10 mouse cellular contexts compared by ENCODE assay signal in genomic region chr4:134300316-134300715, GRCm38 (mm10). TPM values are rescaled to one million over a fixed set of nuclear protein-coding genes. Genes with fewer than 3 reads are reported as not detected.
DNase-seq lines count a peak whose midpoint lies in the region; ATAC-seq and TF ChIP-seq lines count a peak whose summit lies in the region.
"Had no signal": no experiment of that assay in that cellular context is flagged by ENCODE, and none has a peak within 500 bp of the region (broad histone marks: within the 10 kb centered on the region; RNA-seq: fewer than 3 reads in every experiment).

No protein-coding gene starts in this region.

- H3K9ac ChIP-seq in heart, embryonic 16.5 days (ENCODE audit: low read length) = peak overlapping the region; percentile 35
- H3K9ac ChIP-seq: forebrain, embryonic 13.5 days had no signal

- DNase-seq in right cerebral cortex, adult 18-20 months = peak; percentile 79
- no peak for DNase-seq in right cerebral cortex, postnatal 4 days
- DNase-seq in frontal cortex, postnatal 36 days (ENCODE audit: low spot score in 2 of 2) = peak; percentile 49 to 57
- DNase-seq in thymus, postnatal 0 days (ENCODE audit: low spot score) = no peak
- no peak for DNase-seq in layer of hippocampus, adult 8-10 months (ENCODE audit: low spot score in 2 of 2)
- no peak for DNase-seq in ovary, adult 18-20 months (ENCODE audit: low spot score)
- DNase-seq: cerebellum, postnatal 14 days had no signal

- H3K4me3 ChIP-seq in heart, embryonic 16.5 days (ENCODE audit: low read length) = no peak overlapping the region
- H3K4me3 ChIP-seq in olfactory bulb, adult 2 months (ENCODE audit: insufficient read depth, low read depth, low read length) = no peak overlapping the region
- H3K4me3 ChIP-seq: forebrain, embryonic 13.5 days had no signal

- H3K9me3 ChIP-seq in heart, embryonic 16.5 days (replicated peaks; ENCODE audit: control insufficient read depth, low read length) = 0 out of 2 replicates have a peak, but pooled peaks cover 3% of the 10 kb centered on the region
- H3K9me3 ChIP-seq: forebrain, embryonic 13.5 days had no signal

- ATAC-seq in heart, embryonic 16.5 days (replicated peaks; ENCODE audit: extremely low read depth, insufficient read depth, low FRiP score) = peak; percentile 74
- ATAC-seq: forebrain, embryonic 13.5 days had no signal

- H3K36me3 ChIP-seq in heart, embryonic 16.5 days (ENCODE audit: control insufficient read depth, insufficient read depth) = no peaks in the 10 kb centered on the region

- 36% methylated on average over 9 of the region's 9 CpGs for WGBS in heart, embryonic 16.5 days
- WGBS in olfactory bulb, adult 2 months = 42% methylated on average over 9 of the region's 9 CpGs

- H3K4me1 ChIP-seq in heart, embryonic 16.5 days (ENCODE audit: control insufficient read depth, insufficient read depth, low read length) = peaks cover 34% of the 10 kb centered on the region
- peaks cover 24% of the 10 kb centered on the region for H3K4me1 ChIP-seq in olfactory bulb, adult 2 months (ENCODE audit: control insufficient read depth, insufficient read depth, low read length)
- H3K4me1 ChIP-seq: forebrain, embryonic 13.5 days had no signal

- no peak for TF ChIP-seq CTCF in olfactory bulb, adult 2 months (IDR thresholded peaks at IDR 0.05; ENCODE audit: insufficient read depth, low read depth, low read length)

- TF ChIP-seq POLR2A in olfactory bulb, adult 2 months (IDR thresholded peaks at IDR 0.05; ENCODE audit: insufficient read depth, low read depth, low read length) = no peak

- H3K4me2 ChIP-seq in heart, embryonic 16.5 days (ENCODE audit: low read depth, low read length) = peak overlapping the region; percentile 45
- H3K4me2 ChIP-seq: forebrain, embryonic 13.5 days had no signal

- no peaks in the 10 kb centered on the region for H3K27me3 ChIP-seq in heart, embryonic 16.5 days (ENCODE audit: control insufficient read depth, insufficient read depth, low read length)
- H3K27me3 ChIP-seq: forebrain, embryonic 13.5 days had no signal

- peak overlapping the region; percentile 91 for H3K27ac ChIP-seq in heart, embryonic 16.5 days (ENCODE audit: low read length)
- H3K27ac ChIP-seq in olfactory bulb, adult 2 months (ENCODE audit: insufficient read depth, low read depth, low read length) = peak overlapping the region; percentile 90
- H3K27ac ChIP-seq: forebrain, embryonic 13.5 days had no signal

RNA-seq across cellular contexts. Expression of gene Pdik1l, which starts 12.6 kb away (rescaled TPM):
- polyA plus RNA-seq in heart, embryonic 16.5 days (2015; fragmentation: Nextera tagmentation; extraction: Ambion mirVana) = 13.0 and 13.9 TPM in 2 replicates
- polyA plus RNA-seq in olfactory bulb, adult 2 months (2012; ENCODE audit: insufficient read depth, insufficient read length, low replicate concordance, missing spikeins) = not detected in 2 replicates
- 18.3 and 21.9 TPM in 2 replicates for polyA plus RNA-seq in thymus, postnatal 0 days (2015; fragmentation: Nextera tagmentation; extraction: Ambion mirVana)
- total RNA-seq in layer of hippocampus, adult 8-10 months (2022) = 10 to 100 TPM; 14.1 to 20.7 (median 18.6) TPM

RNA-seq across cellular contexts. Expression of gene Trim63, which starts 14.6 kb away (rescaled TPM):
- polyA plus RNA-seq in heart, embryonic 16.5 days (2015; fragmentation: Nextera tagmentation; extraction: Ambion mirVana) = 175 and 177 TPM in 2 replicates
- not detected in 2 replicates for polyA plus RNA-seq in olfactory bulb, adult 2 months (2012; ENCODE audit: insufficient read depth, insufficient read length, low replicate concordance, missing spikeins)
- polyA plus RNA-seq in thymus, postnatal 0 days (2015; fragmentation: Nextera tagmentation; extraction: Ambion mirVana) = 1.1 and 1.3 TPM in 2 replicates
- total RNA-seq in layer of hippocampus, adult 8-10 months (2022) = not detected
- polyA plus RNA-seq: forebrain, embryonic 13.5 days had no signal

RNA-seq across cellular contexts. Expression of gene Slc30a2, which starts 42.7 kb away (rescaled TPM):
- polyA plus RNA-seq in heart, embryonic 16.5 days (2015; fragmentation: Nextera tagmentation; extraction: Ambion mirVana) = 0.21 and 0.42 TPM in 2 replicates
- polyA plus RNA-seq in olfactory bulb, adult 2 months (2012; ENCODE audit: insufficient read depth, insufficient read length, low replicate concordance, missing spikeins) = not detected in 2 replicates
- polyA plus RNA-seq in thymus, postnatal 0 days (2015; fragmentation: Nextera tagmentation; extraction: Ambion mirVana) = 0.17 and 0.40 TPM in 2 replicates
- total RNA-seq in layer of hippocampus, adult 8-10 months (2022) = under 1 TPM in 1 of 4 experiments, not detected in 3; 0.49 TPM
- polyA plus RNA-seq: forebrain, embryonic 13.5 days had no signal

RNA-seq across cellular contexts. Expression of gene Grrp1, which starts 46.4 kb away (rescaled TPM):
- polyA plus RNA-seq in heart, embryonic 16.5 days (2015; fragmentation: Nextera tagmentation; extraction: Ambion mirVana) = 5.8 and 6.3 TPM in 2 replicates
- not detected in 2 replicates for polyA plus RNA-seq in olfactory bulb, adult 2 months (2012; ENCODE audit: insufficient read depth, insufficient read length, low replicate concordance, missing spikeins)
- 3.5 and 4.4 TPM in 2 replicates for polyA plus RNA-seq in thymus, postnatal 0 days (2015; fragmentation: Nextera tagmentation; extraction: Ambion mirVana)
- 1 to 10 TPM; 3.3 to 4.8 (median 3.5) TPM for total RNA-seq in layer of hippocampus, adult 8-10 months (2022)

RNA-seq across cellular contexts. Expression of gene Gm30191, which starts 53.6 kb away (rescaled TPM):
- polyA plus RNA-seq in heart, embryonic 16.5 days (2015; fragmentation: Nextera tagmentation; extraction: Ambion mirVana) = not detected in 2 replicates
- polyA plus RNA-seq in olfactory bulb, adult 2 months (2012; ENCODE audit: insufficient read depth, insufficient read length, low replicate concordance, missing spikeins) = not detected in 2 replicates
- polyA plus RNA-seq in thymus, postnatal 0 days (2015; fragmentation: Nextera tagmentation; extraction: Ambion mirVana) = 0.22 TPM in 1 of 2 replicates, not detected in the other
- not detected for total RNA-seq in layer of hippocampus, adult 8-10 months (2022)
- polyA plus RNA-seq: forebrain, embryonic 13.5 days had no signal

Comparison
In these comparisons a context has a peak if more than half of its experiments do, and no peak if none do; other contexts are left out.
1. DNase-seq: peak in right cerebral cortex, adult 18-20 months (single experiment) and frontal cortex, postnatal 36 days (2 of 2); none in right cerebral cortex, postnatal 4 days (single experiment), thymus, postnatal 0 days (single experiment), layer of hippocampus, adult 8-10 months (0 of 2) and ovary, adult 18-20 months (single experiment).
2. RNA of gene Pdik1l, which starts 12.6 kb away (polyA plus RNA-seq): 18.3 to 21.9 TPM in thymus, postnatal 0 days and 13.0 to 13.9 TPM in heart, embryonic 16.5 days; not detected in olfactory bulb, adult 2 months; every median in the first group is over 10 times any median in the second.
3. RNA of gene Trim63, which starts 14.6 kb away (polyA plus RNA-seq): 175 to 177 TPM in heart, embryonic 16.5 days; 1.1 to 1.3 TPM in thymus, postnatal 0 days and not detected in olfactory bulb, adult 2 months; every median in the first group is over 10 times any median in the second.